Mouse (Mus musculus): ENCODE measurements around the gene Msx1. TPM values are rescaled to one million over a fixed set of nuclear protein-coding genes. Genes with fewer than 3 reads are reported as not detected.

Msx1 gene
- total RNA-seq, 2 experiments from 2014 or later: 4.6 to 5.6 TPM

DNA sequence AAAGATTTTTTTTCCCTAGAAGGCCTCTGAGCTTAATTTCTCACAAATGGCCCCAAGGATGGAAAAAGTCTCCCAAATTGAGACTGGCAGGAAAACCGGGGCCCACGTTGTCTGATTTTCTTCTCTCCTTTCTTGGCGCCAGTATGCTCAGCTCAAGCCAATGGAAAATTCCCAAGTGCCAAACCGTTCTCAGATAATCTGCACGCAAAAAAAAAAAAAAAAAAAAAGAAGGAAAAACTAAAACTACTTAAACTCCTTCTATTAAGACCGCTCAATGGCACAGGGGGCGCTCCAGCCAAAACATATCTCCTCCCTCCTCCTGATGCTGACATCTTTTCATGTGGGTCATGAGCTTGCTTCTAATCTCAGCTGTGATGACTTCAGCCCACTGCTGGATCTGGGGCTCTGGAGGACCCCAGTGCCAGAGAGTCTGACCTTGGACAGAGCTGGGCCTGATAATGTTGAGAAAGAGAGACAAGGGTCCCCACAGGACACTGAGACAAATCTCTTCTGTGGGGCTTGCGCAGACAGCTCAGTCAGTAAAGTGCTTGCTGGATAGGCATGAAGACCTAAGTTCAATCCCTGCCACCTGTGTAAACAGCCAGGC is 19.8 kb downstream of the Msx1 start:
- no peak for DNase-seq
- intact Hi-C loops (cut with DNase I): no loop called here

GRCm38 (mm10) chr5:37797251-37797650 is 27.1 kb downstream of the Msx1 start:
- peak; percentile 29 to 47 for DNase-seq
- intact Hi-C loops (cut with DNase I): no loop called here

- intact Hi-C loops (cut with DNase I): no loop called here
- DNase-seq: no peak
These were observed 27.6 kb downstream of the Msx1 start for GRCm38 (mm10) chr5:37796751-37797150.

DNA sequence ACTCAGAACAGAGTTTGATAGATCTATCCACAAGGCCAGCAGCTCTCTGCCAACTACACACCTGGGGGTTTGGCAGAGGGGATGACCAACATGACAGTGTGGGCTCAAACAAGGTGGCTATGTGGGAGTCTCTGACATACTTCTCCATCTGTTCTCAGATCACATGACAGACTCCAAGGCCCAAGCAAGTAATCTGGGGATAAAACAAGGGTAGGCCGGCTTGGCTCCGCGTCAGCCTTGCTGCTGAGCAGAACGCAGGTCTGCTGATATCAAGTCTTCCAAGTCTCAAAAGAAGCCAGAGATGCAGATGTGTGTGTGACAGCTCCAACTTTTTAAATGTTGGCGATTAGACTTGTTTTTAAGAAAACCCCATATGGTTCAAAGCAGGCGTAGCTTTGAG is 28.7 kb downstream of the Msx1 start:
- intact Hi-C loops (cut with DNase I): no loop called here
- peak in 1 of 2 experiments; percentile 15 for DNase-seq

GRCm38 (mm10) chr5:37792154-37792553 is 32.2 kb downstream of the Msx1 start:
- intact Hi-C loops (cut with DNase I): no loop called here
- DNase-seq: no peak

DNA sequence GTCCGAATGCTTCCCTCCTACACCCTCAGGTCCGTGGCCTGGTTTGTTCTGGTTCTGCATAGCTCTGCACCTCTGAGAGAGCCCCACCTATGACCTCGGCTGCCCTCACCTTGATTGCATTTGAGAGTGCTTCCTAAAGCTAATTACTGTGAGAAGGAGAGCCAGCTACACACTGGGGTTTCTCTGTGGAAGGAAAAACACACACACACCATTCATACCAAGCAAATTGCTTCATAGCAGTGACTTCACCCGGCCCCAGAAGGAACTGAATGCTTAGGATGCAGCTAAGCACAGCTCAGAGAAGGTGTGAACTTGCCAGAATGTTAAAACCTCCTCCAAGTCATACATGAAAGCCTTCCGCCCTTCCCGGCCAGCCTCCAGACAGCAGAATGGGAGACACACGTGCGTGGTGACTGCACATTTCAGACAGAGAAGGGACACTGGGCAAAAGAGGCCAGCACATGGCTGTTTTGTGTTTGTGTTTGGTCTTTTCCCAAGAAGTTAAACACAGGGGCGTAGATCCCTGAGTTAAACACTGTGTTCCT is 39.5 kb downstream of the Msx1 start:
- intact Hi-C loops (cut with DNase I): no loop called here

GRCm38 (mm10) chr5:37783306-37783705 is 41.1 kb downstream of the Msx1 start:
- DNase-seq: no peak
- intact Hi-C loops (cut with DNase I): no loop called here

More for the DNA sequence above, 39.5 kb downstream of the Msx1 start:
- DNase-seq: no peak

- no peak for DNase-seq
- intact Hi-C loops (cut with DNase I): no loop called here
These were observed 48.7 kb downstream of the Msx1 start for GRCm38 (mm10) chr5:37775681-37776080.

DNA sequence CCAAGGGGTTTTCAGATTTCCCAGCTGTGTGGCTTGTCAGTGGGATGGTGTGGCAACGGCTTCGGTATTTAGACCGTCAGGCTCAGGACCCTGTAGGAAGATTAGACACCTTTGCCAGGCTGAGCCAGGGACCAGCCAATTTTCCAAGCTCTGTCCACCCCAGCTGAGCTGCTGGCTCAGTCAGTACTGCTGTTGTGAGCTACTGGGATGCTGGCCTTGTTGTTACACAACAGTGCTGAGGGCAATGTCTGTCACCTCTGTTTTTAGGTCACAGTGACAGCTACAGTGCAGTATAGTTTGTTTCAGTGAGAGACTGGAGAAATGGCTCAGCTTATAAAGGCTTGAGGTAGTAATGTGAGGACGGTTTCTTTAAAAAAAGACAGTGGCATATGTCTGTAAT is 50.4 kb downstream of the Msx1 start:
- intact Hi-C loops (cut with DNase I): no loop called here

DNA sequence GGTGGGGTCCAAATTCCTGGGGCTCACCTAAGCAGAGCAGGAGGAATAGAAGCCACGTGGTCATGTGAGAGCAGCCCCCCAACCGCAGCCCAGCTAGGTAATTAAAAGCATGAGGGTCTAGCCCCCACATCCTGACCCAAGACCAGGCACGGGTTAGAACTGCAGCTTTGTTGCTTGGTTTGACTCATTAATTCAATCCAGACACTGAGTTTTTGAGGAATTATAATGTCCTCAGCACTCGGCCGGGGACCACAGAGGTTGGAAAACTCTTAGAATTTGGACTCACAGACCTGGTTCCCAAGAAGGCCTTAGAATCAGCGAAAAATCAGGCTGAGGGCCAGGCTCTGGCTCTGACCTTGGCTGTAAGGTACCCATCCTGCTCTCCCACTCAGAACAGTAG is 53.5 kb downstream of the Msx1 start:
- no peak for DNase-seq
- intact Hi-C loops (cut with DNase I): no loop called here

More for the DNA sequence above, 50.4 kb downstream of the Msx1 start:
- no peak for DNase-seq

Other genes with a start within 250 kb of the Msx1 start
- gene Stk32b, start 107.4 kb downstream of the Msx1 start, total RNA-seq (2021): under 1 TPM; 0.15 to 0.38 TPM
- 10 to 100 TPM; 14.4 to 20.2 TPM for gene Cytl1, start 89.1 kb downstream of the Msx1 start, total RNA-seq (2021)
- 10 to 100 TPM; 17.0 to 17.7 TPM for gene Stx18, start 214.2 kb upstream of the Msx1 start, total RNA-seq (2021)